Mouse (Mus musculus) large intestine, adult 2 months (tissue): ENCODE data around the gene Gga1. TPM values are rescaled to one million over a fixed set of nuclear protein-coding genes. Genes with fewer than 3 reads are reported as not detected.

ENCODE experiments used
- DNase-seq: peaks from one replicate; pipeline ENCODE4 v3.0.0-alpha.2; 2012; ENCODE audit warnings: low read depth, low spot score
- WGBS: fragments of 180-500 bp; shearing (Covaris S2); methylation state at CpG from one replicate; pipeline ENCODE4 v1.1.7; 2018; 5-methylcytosine and 5-hydroxymethylcytosine counted together
- polyA plus RNA-seq: library from polyadenylated mRNA; depleted of rRNA; stranded (reverse); fragments of >200 nt; gene quantifications from 2 replicates; pipeline ENCODE4 v1.2.3, GENCODE M21; 2012

Gene Gga1
- polyA plus RNA-seq, 1 experiment, result 62.7 TPM

GRCm38 (mm10) chr15:78900585-78901421, 23.8 kb downstream of the Gga1 start:
- 31% methylated on average over 18 of the region's 18 CpGs for WGBS
- DNase-seq, result no peak

- DNase-seq, result no peak
- WGBS, result 72% methylated on average over 8 of the region's 8 CpGs
Observed at GRCm38 (mm10) chr15:78901422-78901789, 24.4 kb downstream of the Gga1 start.

GRCm38 (mm10) chr15:78903243-78903642, 26.3 kb downstream of the Gga1 start:
- 1% methylated on average over 2 of the region's 2 CpGs for whole genome bisulfite sequencing
- DNase-seq, result peak; percentile 63

GRCm38 (mm10) chr15:78908399-78908798, 31.4 kb downstream of the Gga1 start:
- no peak for DNase-seq
- WGBS, result 75% methylated on average over 7 of the region's 7 CpGs

GRCm38 (mm10) chr15:78908982-78909381, 32.0 kb downstream of the Gga1 start:
- 89% methylated on average over 8 of the region's 8 CpGs for WGBS
- no peak for DNase-seq

- DNase-seq, result no peak
- 39% methylated on average over 9 of the region's 9 CpGs for WGBS
Observed at GRCm38 (mm10) chr15:78912040-78912439, 35.0 kb downstream of the Gga1 start.

- DNase-seq, result peak; percentile 52
- under 1% methylated on average over 51 of the region's 51 CpGs for WGBS
Observed at GRCm38 (mm10) chr15:78913632-78914090, 36.7 kb downstream of the Gga1 start, which contains the start of gene Pdxp. Pdxp (plus strand) TSS chr15:78913919.

GRCm38 (mm10) chr15:78914091-78914822, 37.3 kb downstream of the Gga1 start:
- no peak for DNase-seq

GRCm38 (mm10) chr15:78914823-78915659, 38.1 kb downstream of the Gga1 start:
- 72% methylated on average over 8 of the region's 8 CpGs for WGBS
- DNase-seq, result no peak

More at GRCm38 (mm10) chr15:78914091-78914822, 37.3 kb downstream of the Gga1 start:
- 2% methylated on average over 87 of the region's 87 CpGs for WGBS

GRCm38 (mm10) chr15:78915660-78916017, 38.6 kb downstream of the Gga1 start:
- DNase-seq, result no peak
- 5% methylated on average over 8 of the region's 8 CpGs for WGBS

- WGBS, result 83% methylated on average over 12 of the region's 12 CpGs
- no peak for DNase-seq
Observed at GRCm38 (mm10) chr15:78916052-78916826, 39.2 kb downstream of the Gga1 start.

- WGBS, result 94% methylated on average over 23 of the region's 23 CpGs
- no peak for DNase-seq
Observed at GRCm38 (mm10) chr15:78918126-78918525, 41.1 kb downstream of the Gga1 start.

GRCm38 (mm10) chr15:78919914-78920313, 42.9 kb downstream of the Gga1 start:
- WGBS, result 90% methylated on average over 12 of the region's 12 CpGs
- no peak for DNase-seq

- WGBS, result 83% methylated on average over 7 of the region's 7 CpGs
- no peak for DNase-seq
Observed at GRCm38 (mm10) chr15:78922700-78923099, 45.7 kb downstream of the Gga1 start.

- DNase-seq, result no peak
- 66% methylated on average over 6 of the region's 6 CpGs for WGBS
Observed at GRCm38 (mm10) chr15:78923585-78923984, 46.6 kb downstream of the Gga1 start.

- 65% methylated on average over 8 of the region's 8 CpGs for WGBS
Observed at GRCm38 (mm10) chr15:78925129-78925528, 48.1 kb downstream of the Gga1 start.

GRCm38 (mm10) chr15:78926021-78926919, 49.3 kb downstream of the Gga1 start, which contains the start of gene Lgals1:
Lgals1 (plus strand) TSS chr15:78926725.
- WGBS, result 10% methylated on average over 20 of the region's 20 CpGs
- no peak for DNase-seq

More at GRCm38 (mm10) chr15:78925129-78925528, 48.1 kb downstream of the Gga1 start:
- no peak for DNase-seq
